Mouse (Mus musculus) kidney, adult 11 months (tissue): Measurements from ENCODE around the gene Tmem268.

Source experiments
- DNase-seq: peaks from one replicate; pipeline ENCODE4 v3.0.0; 2022

Tmem268 gene

DNA sequence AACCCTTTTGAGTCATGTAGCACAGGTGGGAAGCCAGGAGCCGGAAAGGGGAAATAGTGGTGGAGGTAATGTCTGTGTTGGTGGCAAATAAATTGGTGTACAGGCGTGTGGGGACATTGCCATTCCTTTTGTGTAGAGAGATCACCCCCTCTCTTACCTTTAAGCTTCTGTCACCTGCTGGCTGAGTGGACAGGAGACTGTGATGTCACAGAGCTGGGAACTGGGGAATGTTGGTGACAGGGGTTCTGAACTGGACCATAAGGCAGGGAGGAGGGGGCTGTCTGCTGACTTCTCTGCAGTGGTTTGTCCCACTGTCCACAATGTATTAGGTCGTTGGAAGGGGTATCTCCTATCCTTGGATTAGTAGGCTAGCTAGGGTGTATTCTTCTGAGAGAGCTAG, 46.4 kb downstream of the Tmem268 start, which contains the start of gene Gm11213:
Gene Gm11213 (minus strand): TSS at position 317 of the 400 bp plus-strand sequence.
- DNase-seq, result no peak

DNA sequence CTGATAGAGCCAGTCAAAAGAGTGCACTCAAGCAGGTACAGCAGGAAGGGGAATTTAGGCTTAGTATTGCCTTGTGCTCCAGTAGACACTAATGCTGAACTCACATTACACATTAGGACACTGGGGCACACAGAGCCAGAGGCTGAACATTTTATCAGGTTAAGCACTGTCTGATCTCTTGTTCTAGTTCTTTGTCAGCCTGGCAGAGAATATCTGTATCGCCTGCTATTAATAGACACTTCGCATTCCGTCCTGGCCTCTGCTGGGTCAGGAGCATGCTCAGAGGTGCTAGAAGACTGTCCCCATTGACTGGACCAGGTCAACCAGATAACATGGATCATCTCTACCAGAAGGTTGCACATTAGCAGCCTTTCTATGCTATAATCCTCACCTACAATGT, 47.0 kb downstream of the Tmem268 start:
- no peak for DNase-seq

DNA sequence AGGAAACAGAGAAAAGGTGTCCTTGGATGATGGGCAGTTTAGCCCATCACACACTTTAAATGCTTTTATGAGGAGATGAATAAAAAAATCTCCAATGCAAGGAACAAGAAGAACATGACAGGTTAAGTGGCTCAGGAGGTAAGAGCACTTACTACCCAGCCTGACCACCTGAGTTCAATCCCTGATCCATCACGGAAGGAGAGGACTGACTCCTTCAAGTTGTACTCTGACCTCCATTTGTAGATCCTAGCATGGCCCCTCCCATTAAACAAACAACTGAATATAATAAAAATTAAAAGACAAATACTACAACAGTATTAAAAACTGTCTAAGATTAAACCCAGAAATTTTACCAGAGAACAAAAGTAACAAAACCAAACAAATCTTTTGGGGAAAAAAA, 47.4 kb downstream of the Tmem268 start:
- no peak for DNase-seq

DNA sequence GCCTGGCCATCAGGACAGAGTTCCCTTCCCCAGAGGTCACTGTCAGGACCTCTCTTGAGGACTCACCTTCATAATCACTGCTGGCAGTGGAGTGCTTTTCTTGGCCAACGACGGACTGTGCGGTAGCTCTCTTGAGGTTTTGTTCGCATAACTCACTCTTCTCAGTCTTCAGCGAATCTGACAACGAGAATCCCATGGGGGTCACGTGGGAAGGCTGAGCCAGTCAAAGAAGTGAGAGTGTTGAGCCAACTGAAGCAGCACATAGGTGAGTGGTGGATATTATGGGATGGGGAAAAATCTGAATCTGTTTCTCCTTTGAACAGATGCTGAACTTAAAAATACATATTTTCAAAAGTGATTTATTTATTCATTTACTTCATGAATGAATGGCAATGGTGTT, 49.8 kb downstream of the Tmem268 start:
- DNase-seq, result no peak

DNA sequence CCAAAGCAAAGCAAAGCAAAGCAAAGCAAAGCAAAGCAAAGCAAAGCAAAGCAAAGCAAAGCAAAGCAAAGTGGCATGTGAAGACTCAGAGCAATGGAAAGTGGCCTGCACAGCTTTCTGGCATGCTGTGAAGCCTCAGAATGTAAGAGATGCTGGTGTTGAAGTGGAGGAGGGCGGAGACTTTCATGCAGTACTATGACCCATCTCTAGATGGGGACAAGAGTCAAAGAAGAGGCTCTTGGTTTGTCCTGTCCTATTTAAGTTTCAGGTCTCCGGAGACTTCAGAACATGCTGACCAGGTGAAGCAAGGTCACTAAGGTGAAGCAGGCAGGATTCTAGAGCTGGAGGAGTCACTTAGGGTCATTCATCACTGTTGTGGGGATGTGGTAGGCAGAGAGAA, 63.3 kb downstream of the Tmem268 start:
- no peak for DNase-seq

DNA sequence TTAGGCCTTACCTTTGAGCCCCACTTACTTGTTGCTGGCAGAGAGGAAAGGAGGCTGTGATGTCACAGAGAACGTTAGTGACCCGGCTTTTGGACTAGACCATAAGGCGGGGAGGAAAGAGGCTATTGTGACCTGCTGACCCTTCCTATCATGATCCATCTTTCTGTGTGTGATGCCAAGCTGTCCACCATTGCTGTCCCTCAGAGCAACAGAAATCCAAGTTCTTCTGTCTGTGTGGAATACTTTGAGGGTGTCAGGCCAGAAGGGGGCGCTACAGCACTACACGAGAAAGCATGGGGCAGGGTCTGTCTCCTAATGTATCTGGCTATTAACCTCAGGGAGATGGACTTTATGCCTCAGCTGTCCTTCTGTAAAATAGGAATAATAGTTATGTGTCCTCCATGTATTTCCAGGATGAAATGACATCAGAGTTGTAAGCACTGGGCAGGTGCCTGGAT, 63.8 kb downstream of the Tmem268 start, which contains the start of gene Tex48:
Gene Tex48 (minus strand): TSS at position 51 of the 458 bp plus-strand sequence.
- DNase-seq, result no peak

DNA sequence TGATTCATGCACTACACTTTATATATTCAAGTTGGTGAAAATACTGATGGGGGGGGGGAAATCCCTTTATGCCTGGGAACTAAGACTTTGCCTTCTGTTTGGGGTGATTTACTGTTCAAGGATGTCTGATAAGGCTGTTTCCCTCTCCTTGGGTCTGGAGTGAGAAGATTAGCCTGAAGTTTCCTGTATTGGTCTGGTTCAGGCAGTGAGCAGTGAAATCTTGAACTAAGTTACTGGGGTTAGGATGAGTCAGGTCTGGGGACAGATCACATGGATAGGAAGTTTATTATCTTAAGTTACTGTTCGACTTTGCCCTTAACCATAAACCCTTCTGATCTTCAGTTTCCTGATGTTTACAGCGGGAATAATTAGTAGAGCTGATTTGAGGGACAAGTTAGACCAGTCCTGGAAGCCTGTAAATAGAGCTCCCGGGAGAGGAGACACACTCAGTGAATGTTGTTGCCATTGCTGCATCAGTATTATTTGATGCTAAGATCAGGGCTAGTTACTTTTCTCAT, 67.0 kb downstream of the Tmem268 start:
- no peak for DNase-seq

DNA sequence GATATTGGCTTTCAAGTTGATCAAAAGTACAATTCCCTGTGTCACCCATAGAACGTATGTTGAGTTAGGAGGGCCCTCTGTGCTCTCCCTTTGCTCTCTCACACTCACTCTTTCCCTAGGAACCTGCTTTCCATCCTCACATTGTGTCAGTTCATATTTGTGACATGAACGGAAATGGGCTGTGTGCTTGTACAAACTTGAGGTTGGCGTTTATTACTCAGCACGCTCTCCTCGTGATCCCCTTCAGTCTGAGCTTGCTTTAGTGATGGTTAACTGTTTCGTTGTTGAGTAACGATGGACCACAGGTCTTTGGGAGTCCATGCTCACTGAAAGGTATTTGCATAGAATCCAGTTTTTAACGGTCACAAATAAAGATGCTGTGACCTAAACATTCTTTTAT, 68.5 kb downstream of the Tmem268 start:
- no peak for DNase-seq

DNA sequence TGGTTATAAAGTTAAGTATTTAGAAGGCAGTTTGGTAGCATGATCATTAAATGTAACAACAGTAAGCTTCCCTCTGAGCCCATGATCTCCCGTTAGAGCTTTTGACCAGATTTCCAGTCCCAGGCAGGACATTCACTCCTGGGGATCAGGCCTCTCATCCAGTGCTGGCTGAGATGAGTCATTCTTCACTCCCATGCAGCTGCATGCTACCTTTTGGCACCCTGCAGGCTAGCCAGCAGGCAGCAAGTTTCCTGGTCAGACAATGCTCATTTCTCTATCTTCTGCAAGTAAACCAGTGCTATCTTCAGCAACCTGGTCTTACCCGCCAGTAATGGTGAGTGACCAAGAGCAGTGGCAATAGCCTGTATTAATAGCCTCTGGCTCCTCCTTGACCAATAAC, 74.6 kb downstream of the Tmem268 start:
- no peak for DNase-seq
